Mouse (Mus musculus): ENCODE data around the gene Sh2d7.
"Not testable (repeated sequence)": the region's sequence is repeated elsewhere in the genome, so short reads cannot be mapped to it uniquely, and the experiment has no call there.

Sh2d7 gene

DNA sequence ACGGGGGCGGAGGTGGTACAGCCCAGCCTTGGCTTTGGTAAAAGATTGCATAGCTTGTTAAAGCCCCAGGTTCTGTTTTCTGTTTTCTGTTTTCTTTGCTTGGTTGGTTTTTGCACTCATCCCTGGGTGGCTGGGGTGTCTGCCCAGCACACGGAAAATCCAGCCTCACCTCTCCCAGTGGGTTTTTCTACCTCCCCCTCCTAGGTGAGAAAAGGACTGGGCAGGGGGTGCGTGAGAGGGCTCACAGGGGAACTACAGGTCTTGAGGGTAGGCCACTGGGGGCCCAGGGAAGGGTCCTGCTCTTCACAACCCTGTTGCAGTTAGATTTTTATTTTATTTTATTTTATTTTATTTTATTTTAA, 6.2 kb downstream of the Sh2d7 start:
- DNase-seq = no peak

DNA sequence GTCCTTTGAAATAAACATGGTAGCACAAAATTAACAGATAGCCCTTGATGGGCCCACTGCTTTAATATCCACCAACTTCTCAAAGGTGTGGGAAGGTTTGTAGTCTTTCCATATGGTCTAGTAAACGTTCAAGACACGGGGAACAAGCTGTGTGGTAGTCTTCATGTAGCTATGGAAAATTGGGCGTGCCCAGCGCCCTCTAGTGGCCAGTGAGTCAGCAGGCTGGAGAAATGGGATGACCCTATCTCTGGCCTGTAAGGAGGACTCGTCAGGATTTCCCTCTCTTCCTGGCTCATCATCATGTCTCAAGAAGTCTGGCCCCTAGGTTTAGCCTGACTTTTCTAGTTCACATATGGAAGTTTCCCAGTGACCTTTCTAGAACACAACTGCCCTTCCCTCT, 8.8 kb downstream of the Sh2d7 start:
- DNase-seq = peak; percentile 27

DNA sequence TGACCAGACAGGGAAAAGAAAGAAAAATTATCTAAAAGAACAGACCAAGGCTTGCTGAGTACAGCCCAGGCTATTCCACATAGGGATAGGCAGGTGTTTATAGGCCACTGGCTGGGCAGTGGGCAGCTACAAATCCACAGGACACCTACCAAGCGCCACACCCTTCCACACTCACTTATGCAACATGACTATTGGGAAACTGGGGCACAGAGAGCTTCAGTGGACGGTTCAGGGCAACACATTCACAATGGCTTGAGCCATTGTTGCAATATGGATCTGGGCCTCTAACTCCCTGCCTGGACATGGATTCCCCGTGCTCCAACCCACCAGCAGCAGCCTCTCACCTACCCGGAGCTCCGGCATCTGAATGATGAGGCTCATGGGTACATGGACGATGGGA, 10.6 kb downstream of the Sh2d7 start:
- no peak for DNase-seq

DNA sequence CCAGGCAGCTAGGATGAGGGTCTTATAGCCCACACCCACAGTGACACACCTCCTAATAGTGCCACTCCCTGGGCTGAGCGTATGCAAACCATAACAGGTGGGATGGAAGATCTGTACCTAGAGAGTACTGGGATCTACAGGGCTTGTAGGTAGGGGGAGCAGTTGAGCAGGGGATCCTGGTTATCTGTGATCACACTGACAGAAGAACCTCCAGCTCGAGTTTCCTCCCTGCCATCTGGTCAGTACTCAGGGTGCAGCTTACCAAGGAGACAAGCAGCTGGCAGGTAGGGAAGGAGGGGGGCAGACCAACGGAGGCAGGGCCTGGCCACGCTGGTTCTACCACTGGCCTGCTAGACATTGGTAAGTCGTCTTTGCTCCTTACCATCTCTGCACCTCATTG, 13.6 kb downstream of the Sh2d7 start:
- DNase-seq = no peak

DNA sequence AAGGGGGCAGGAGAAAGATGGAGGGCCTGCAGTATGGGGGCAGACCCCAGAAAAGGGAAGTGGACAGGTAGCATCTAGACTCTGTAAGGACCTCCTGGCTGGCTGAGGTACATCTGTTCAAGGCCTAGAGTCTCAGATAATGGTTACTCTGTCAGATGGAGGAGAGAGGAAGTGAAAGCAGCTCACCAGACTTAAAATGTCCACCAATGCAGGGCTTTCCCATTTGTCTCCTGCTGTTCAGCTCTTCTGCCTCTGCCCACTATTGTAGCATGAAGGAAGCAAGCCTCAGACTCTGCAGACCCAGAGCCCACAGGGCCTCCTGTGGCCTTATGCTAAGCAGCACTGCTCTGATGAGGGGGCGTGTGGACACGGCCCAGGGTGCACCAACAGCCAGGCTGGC, 16.3 kb downstream of the Sh2d7 start:
- peak; percentile 21 for DNase-seq

DNA sequence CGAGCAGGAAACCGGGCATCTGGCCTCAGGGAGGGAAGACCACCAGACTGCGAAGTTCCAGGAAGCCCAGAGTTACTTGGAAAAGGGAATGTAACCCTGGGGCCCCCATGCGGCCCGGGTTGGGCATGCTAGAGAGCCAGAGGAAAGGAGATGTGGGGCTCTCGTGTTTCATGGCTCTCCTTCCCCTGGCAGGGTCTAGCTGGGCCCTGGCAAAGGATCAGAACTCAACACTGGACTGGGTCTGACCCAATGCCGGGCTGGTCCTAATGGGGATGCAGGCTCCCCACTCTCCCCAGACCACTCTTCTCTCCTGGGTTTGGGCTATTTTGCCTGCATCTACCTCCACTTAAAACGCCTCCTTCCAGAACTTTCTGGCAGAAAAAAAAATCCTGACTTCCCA, 19.9 kb downstream of the Sh2d7 start:
- DNase-seq = no peak

DNA sequence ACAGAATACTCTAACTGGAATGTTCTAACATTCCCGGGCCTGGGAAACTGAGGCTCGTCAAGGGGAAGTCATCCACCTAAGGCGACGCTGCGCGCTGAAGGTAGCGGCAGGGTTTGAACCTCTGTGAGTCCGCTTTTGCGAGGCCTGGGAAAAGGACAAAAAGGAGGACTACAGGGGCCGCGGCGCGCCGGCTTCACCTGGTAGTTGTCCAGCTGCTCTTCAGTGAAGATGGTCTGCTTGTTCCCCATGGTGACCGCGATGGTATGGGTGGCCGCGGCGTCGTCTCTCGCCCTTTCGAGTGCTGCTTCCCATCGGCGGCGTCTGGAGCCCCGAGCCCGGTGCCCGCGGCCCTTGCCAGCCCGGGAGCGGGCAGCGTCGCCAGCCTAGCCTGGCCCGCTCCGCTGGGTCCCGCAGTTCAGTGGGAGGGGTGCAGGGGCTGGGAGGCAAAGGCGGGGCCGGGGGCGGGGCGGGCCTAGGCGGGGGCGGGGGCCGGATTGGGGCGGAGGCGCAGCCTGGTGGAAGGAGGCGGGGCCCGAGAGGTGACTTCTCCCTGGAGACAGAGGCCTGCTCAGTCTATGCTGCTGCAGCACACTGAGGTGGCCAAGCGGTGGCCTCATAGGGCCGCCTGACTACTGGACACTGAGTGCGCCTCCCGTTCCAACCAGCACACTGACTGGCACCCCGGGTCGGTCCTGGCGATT, 21.1 kb downstream of the Sh2d7 start, which contains the start of gene Cib2:
Gene Cib2, minus strand, starts transcription at position 448 of the 701 bp plus-strand sequence.
- DNase-seq = peak; percentile 87

DNA sequence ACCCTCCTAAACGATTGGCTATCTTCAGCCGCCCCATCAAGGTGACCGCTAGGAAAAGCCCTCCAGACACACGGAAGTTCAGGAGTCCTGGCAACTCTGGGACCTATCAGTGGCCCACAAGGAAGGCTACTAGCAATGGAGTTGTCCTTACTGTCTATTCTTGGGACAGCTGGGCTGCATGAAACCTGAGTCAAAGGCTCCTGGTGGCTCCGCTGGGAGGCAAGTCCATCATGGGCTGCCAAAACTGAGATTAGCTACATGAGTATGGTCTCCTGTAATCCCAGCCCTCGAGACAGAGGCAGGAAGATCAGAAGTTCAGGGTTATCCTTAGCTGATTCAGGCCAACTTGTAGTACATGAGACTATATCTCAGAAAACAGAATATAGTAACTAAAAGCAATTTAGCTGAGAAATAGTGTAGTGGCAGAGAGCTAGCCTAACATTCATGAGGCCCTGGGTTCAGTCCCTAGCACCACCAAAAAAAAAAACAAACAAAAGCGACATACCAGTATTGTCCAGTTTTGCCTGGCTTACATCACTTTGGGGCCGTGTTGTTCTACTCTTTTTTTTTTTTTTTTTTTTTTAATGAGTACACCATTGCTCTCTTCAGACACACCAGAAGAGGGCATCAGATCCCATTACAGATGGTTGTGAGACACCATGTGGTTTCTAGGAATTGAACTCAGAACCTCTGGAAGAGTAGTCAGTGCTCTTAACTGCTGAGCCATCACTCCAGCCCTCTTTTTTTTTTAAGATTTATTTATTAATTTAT, 22.2 kb downstream of the Sh2d7 start:
- DNase-seq = no peak

DNA sequence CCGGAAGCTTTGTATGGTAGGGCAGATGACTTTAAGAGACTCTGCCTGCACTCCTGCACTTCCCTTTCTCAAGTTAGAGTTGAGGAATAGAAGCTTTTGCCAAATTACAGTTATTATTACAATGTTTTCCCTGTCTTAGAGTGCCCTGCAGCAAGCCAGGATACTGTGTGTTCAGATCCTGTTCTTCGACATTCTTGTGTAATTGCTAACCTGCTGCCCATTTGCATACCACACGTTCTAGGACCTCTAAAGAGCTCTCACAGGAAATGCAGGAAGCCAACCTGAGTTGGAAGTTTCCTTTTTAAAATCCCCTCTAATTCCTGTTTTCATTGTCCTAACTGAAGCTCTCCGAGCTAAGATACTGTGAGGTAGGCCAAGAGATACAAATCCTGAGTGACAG, 28.2 kb downstream of the Sh2d7 start:
- DNase-seq = no peak

DNA sequence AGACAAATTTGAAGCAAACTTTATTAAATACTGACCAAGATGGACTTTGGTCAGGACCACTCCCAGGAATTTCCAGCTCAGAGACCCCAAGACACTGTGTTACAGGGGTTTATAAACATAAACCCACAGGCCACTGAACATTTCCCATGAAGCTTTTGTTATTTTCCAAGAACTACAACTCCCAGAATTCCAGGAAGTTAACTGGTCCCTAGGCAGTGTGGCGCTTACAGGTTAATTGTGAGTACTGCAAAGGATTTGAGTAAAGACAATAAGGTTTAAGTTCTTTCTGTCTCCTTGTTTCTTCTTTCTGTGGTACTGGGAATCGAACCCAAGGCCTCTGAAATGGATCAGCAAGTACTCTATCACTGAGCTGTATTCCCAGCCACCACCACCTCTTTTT, 29.9 kb downstream of the Sh2d7 start:
- no peak for DNase-seq

DNA sequence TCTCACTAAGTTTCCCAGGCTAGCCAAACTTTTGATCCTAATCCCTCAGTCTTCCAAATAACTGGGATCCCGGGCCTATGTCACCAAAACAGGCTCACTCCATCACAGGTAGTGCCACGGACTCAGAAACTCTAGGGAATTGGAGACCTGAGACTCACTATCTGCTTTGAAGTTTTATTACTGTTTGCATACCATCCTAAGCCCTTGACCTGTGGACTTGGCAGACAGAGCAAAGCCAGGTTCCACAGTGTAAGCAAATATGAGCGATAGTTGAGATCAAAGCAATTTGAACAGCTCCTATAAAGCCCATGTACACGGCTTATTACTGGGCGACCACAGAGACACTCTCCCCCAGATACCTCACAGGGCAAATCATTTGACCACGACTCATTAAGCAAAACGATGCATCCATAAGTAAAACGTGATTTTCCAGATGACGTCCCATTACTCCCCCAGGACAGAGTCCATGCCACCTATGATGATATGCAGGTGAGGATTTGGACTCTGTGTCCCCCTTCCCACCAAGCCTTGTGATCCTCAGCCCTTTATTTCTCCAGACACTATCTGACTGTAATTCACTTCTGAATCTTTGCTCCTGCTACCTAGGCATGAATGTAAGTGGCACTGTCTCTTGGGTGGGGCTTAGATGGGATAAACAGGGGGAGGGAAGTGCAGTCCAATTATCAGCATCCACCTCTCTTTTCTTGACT, 32.5 kb downstream of the Sh2d7 start:
- DNase-seq = no peak

DNA sequence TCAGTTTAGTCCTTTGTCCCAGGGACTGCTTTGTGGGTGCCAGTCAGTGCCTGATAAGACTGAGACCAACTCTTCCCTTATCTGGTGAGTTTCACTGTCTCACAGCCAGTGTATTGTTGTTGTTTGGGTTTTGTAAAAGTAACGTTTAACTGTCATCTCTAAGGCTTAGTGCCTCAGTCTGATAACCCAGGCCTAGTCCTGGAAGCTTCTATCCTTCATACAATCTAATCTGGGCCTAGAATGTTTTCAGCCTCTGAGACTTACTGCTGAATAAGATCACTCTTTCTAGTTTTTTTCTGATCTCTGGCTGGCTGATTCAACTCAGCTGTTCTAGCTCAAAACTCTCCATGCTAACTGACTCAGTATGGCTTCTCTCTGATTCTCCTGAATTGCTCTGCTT, 44.9 kb downstream of the Sh2d7 start:
- DNase-seq = no peak

DNA sequence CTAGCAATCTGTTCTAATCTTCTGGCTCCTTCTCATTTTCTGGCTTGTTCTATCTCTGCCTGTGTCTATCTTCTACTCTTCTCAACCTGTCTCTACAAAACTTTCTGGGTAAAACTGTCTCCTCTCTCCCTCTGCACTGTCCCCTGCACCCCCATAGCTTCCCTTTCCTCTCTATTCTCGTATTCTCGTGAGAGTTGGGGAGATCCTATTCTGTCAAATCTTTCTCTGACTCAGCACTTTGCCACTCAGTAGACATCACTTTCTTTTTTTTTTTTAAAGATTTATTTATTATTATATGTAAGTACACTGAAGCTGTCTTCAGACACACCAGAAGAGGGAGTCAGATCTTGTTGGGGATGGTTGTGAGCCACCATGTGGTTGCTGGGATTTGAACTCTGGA, 45.3 kb downstream of the Sh2d7 start:
- not testable (repeated sequence) for DNase-seq

DNA sequence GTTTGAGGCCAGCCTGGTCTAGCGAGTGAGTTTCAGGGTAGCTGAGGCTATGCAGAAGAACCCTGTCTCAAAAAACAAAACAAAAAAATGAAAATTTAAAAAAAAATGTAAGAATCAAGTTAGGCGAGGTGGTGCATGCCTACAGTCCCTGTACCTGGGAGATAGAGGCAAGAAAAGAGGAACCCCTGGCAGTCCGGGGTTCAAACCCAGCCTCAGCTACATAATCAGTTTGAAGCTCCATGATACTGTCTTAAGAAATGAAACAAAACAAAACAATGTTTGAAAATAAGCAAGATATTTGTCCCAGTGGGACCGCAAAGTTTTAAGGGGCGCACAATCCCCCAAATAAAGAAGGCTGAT, 47.0 kb downstream of the Sh2d7 start:
- DNase-seq = no peak

DNA sequence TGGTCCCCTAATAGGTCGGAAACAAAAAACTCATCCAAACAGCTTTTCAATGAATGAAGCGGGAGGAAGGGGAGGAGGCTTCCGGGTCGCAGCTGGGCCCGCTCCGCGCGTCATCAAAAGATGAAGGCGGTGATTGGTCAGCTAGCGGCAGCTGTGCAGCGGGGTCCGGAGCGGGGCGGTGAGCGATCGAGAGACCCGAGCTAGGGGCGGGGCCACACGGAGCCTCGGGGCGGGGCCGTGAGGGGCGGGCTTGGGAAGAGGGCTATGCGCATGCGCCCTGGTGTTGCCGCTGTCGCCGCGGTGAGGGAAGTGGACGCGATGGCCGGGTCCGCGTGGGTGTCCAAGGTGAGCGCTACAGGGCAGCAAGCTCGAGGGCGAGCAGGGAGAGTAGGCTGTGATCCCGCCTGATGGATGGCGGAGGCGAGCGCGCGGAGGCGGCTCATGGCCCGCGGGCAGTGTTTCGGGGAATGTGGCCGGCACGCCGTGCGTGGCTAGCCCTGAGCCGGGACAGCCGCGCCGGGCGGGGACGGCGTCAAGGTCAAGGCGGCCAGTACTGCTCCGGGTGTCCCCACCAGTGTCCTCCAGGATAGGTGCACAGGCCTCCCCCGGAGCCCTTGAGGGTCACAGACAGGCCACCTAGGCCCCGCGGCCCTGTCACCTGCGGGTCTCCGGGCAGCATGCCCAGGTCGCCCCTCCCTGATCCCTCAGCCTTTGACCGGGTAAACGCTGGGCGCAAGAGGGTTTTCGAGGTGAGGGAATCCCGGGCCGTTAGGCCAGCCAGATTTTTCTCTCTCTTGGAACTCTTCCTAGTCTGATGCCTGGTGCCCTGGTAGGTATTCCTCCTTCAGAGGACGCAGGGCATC, 47.6 kb downstream of the Sh2d7 start, which contains the start of gene Idh3a:
Gene Idh3a, plus strand, starts transcription at position 136 of the 863 bp plus-strand sequence.
- peak; percentile 98 for DNase-seq

DNA sequence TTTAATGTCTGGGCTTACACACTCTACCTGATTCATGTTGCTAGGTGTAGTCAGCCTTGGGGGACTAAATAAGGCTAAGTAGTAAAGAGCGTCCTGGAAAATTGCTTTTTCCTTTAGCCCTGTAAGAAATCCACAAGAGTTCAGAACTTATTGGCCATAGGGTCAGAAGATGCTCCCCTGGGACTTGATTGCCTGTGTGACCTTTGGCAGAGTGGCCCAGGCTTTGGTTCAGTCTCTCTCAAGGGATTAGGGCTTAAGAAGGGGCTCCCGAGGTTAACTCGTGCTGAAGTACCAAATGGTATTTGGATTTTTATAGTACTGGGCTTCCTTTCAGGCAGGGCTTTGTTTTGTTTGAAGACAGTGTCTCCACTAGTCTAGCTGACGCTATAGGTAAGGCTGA, 49.1 kb downstream of the Sh2d7 start:
- no peak for DNase-seq

DNA sequence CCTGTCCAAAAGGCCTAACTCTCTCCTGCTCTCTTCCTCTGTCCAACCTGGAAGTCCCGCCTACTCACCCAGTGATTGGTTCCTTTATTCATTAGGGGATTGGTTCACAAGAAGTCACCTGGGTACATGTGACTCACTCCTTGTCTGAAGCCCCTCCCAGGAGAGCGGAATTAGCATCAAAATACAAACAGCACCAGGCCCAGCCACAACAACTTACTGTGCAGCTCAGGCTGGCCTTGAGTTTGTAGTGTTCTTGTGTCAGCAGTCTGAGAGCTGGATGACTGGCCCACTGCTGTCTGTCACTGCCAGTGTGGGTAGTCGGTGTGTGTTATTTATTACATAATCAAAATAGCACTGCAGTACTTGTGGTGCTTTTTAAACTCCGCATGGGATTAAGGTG, 54.9 kb downstream of the Sh2d7 start:
- DNase-seq = not testable (repeated sequence)

Measured in layer of hippocampus, adult 9-11 months (tissue).